Mouse (Mus musculus): ENCODE data around the gene Nxt2.

- no peak for TF ChIP-seq E2F4 (IDR thresholded peaks at IDR 0.05; ENCODE audit: insufficient replicate concordance, low read depth, low read length)
- no peak for TF ChIP-seq EP300 (IDR thresholded peaks at IDR 0.05; ENCODE audit: low read length)
- no peak for TF ChIP-seq CTCF (conservative IDR thresholded peaks at IDR 0.05 in 1 of 2, IDR thresholded peaks at IDR 0.05 in 1 of 2; ENCODE audit: low read depth in 2 of 2, low read length in 2 of 2)
- TF ChIP-seq NELFE (IDR thresholded peaks at IDR 0.05; ENCODE audit: low read depth, low read length), result no peak
- no peak for TF ChIP-seq POLR2A (IDR thresholded peaks at IDR 0.05; ENCODE audit: low read depth, low read length)
- TF ChIP-seq ZKSCAN1 (IDR thresholded peaks at IDR 0.05; ENCODE audit: borderline replicate concordance, low read depth, low read length), result no peak
- TF ChIP-seq TCF12 (IDR thresholded peaks at IDR 0.05; ENCODE audit: low read depth, low read length), result no peak
- TF ChIP-seq SMC3 (IDR thresholded peaks at IDR 0.05; ENCODE audit: low read depth, low read length), result no peak
- TF ChIP-seq JUND (conservative IDR thresholded peaks at IDR 0.05; ENCODE audit: low read depth, low read length), result no peak
- no peak for TF ChIP-seq MXI1 (IDR thresholded peaks at IDR 0.05; ENCODE audit: low read depth, low read length)
- TF ChIP-seq MAFK (IDR thresholded peaks at IDR 0.05; ENCODE audit: insufficient replicate concordance, low read length), result no peak
- TF ChIP-seq CHD1 (IDR thresholded peaks at IDR 0.05; ENCODE audit: low read depth, low read length), result no peak
- no peak for TF ChIP-seq ZNF384 (IDR thresholded peaks at IDR 0.05; ENCODE audit: low read depth, low read length)
Observed at GRCm38 (mm10) chrX:142227398-142228054, 956 bp downstream of the Nxt2 start.

Measured in CH12.LX (cell line).